Mouse (Mus musculus): Measurements from ENCODE around the gene Myh2.

DNA sequence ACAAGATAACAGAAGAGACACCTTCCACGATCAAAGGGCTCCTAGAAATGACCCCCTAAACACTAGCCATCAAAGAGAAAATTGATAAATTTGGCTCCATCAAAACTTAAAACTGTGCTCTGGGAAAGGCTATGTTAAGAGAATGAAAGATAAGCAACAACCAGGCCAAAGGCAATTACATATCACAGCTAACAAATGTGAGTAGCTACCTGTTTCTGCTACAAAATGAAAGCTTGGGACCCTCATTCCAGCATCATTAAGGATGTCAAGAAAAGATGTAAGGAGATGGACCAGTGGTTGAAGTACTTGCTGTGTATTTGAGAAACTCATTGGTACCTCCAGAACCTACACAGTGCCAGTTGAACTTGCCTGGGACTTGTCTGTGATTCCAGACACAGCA is 17.0 kb upstream of the Myh2 start:
- TF ChIP-seq ZC3H11A (IDR thresholded peaks at IDR 0.05; ENCODE audit: borderline replicate concordance, low read depth, low read length), result no peak
- TF ChIP-seq ZNF384 (IDR thresholded peaks at IDR 0.05; ENCODE audit: low read depth, low read length), result no peak
- TF ChIP-seq MAFK (IDR thresholded peaks at IDR 0.05; ENCODE audit: insufficient read depth, low read depth, low read length), result no peak
